Mouse (Mus musculus) MEL (cell line): ENCODE data around the gene Gm20388. TPM values are rescaled to one million over a fixed set of nuclear protein-coding genes. Genes with fewer than 3 reads are reported as not detected.

ENCODE experiments used
- DNase-seq: peaks from one replicate; pipeline ENCODE4 v3.0.0; 2011; ENCODE audit warnings: low read depth, low spot score
- H3K27ac ChIP-seq: 2 replicates; pipeline ENCODE4 v1.5.1; 2012; ENCODE audit warnings: low read depth, mild to moderate bottlenecking, control low read depth, low read length, moderate library complexity; ENCODE audit not compliant: control insufficient read depth
- H3K27me3 ChIP-seq, 2 experiments: fragments of 150-350 bp in 1 of 2; sonication (generic) in 1 of 2; 2 replicates each; pipeline ENCODE4 v1.6.1; 2012; ENCODE audit warnings: low read length in 2 of 2, mild to moderate bottlenecking in 2 of 2, improper control_type of control experiment in 1 of 2, moderate library complexity in 1 of 2; ENCODE audit not compliant: insufficient read depth in 2 of 2, control insufficient read depth in 1 of 2
- H3K36me3 ChIP-seq, 2 experiments: 2 replicates each; pipeline ENCODE4 v1.6.1; 2012 to 2014; ENCODE audit warnings: low read length in 2 of 2, improper control_type of control experiment in 1 of 2, inconsistent platforms in 1 of 2, mild to moderate bottlenecking in 1 of 2; ENCODE audit not compliant: insufficient read depth in 2 of 2, control insufficient read depth in 1 of 2
- H3K4me1 ChIP-seq, 2 experiments: fragments of 150-350 bp in 1 of 2; sonication (generic) in 1 of 2; 2 replicates each; pipeline ENCODE4 v1.6.1; 2012; ENCODE audit warnings: low read length in 2 of 2, improper control_type of control experiment in 1 of 2, mild to moderate bottlenecking in 1 of 2; ENCODE audit not compliant: insufficient read depth in 2 of 2, control insufficient read depth in 1 of 2
- H3K4me3 ChIP-seq, 2 experiments: fragments of 150-350 bp in 1 of 2; sonication (generic) in 1 of 2; 2 replicates each; pipeline ENCODE4 v1.5.1; 2012; ENCODE audit warnings: low read depth in 2 of 2, low read length in 2 of 2, mild to moderate bottlenecking in 2 of 2, moderate library complexity in 2 of 2, control low read depth in 1 of 2, improper control_type of control experiment in 1 of 2; ENCODE audit not compliant: control insufficient read depth in 1 of 2, insufficient read depth in 1 of 2
- H3K79me2 ChIP-seq: 2 replicates; pipeline ENCODE4 v1.6.1; 2012; ENCODE audit warnings: mild to moderate bottlenecking, low read length, moderate library complexity; ENCODE audit not compliant: control insufficient read depth, poor library complexity, insufficient read depth
- H3K9ac ChIP-seq: 2 replicates; pipeline ENCODE4 v1.6.1; 2012; ENCODE audit warnings: low read depth, mild to moderate bottlenecking, control low read depth, low read length, moderate library complexity; ENCODE audit not compliant: control insufficient read depth, poor library complexity, severe bottlenecking
- H3K9me3 ChIP-seq: fragments of 150-350 bp; sonication (generic); replicated peaks from 2 replicates; pipeline ENCODE4 v1.6.1; 2012; ENCODE audit warnings: mild to moderate bottlenecking, low read length, improper control_type of control experiment, moderate library complexity; ENCODE audit not compliant: insufficient read depth
- CHD2 ChIP-seq: IDR thresholded peaks from 2 replicates; pipeline ENCODE4 v1.6.1; 2011; ENCODE audit warnings: low read length, improper control_type of control experiment
- CTCF ChIP-seq, 3 experiments: IDR thresholded peaks in 2 of 3; conservative IDR thresholded peaks in 1 of 3; 2 replicates each; pipeline ENCODE4 v1.5.1; 2011 to 2012; ENCODE audit warnings: low read length in 3 of 3, low read depth in 2 of 3, mild to moderate bottlenecking in 2 of 3, improper control_type of control experiment in 1 of 3, inconsistent platforms in 1 of 3, mixed read lengths in 1 of 3, moderate library complexity in 1 of 3; ENCODE audit not compliant: control insufficient read depth in 1 of 3, insufficient read depth in 1 of 3, poor library complexity in 1 of 3, severe bottlenecking in 1 of 3
- ELF1 ChIP-seq: IDR thresholded peaks from 2 replicates; pipeline ENCODE4 v1.6.1; 2014; ENCODE audit warnings: low read depth, mild to moderate bottlenecking, inconsistent platforms, low read length, improper control_type of control experiment, moderate library complexity
- EP300 ChIP-seq, 2 experiments: IDR thresholded peaks; 2 replicates each; pipeline ENCODE4 v1.6.1; 2011; ENCODE audit warnings: improper control_type of control experiment in 2 of 2, low read length in 2 of 2, low read depth in 1 of 2, mild to moderate bottlenecking in 1 of 2
- ETS1 ChIP-seq: IDR thresholded peaks from 2 replicates; pipeline ENCODE4 v1.6.1; 2012; ENCODE audit warnings: low read depth, mild to moderate bottlenecking, inconsistent platforms, low read length, improper control_type of control experiment, moderate library complexity
- HCFC1 ChIP-seq: IDR thresholded peaks from 2 replicates; pipeline ENCODE4 v1.6.1; 2012; ENCODE audit warnings: low read depth, mild to moderate bottlenecking, inconsistent platforms, low read length, improper control_type of control experiment, moderate library complexity
- KAT2A ChIP-seq: conservative IDR thresholded peaks from 2 replicates; pipeline ENCODE4 v1.6.1; 2012; ENCODE audit warnings: low read depth, low read length, improper control_type of control experiment, inconsistent platforms
- MAX ChIP-seq: IDR thresholded peaks from 2 replicates; pipeline ENCODE4 v1.6.1; 2011; ENCODE audit warnings: low read length, improper control_type of control experiment
- MAZ ChIP-seq: IDR thresholded peaks from 2 replicates; pipeline ENCODE4 v1.6.1; 2012; ENCODE audit warnings: low read depth, mild to moderate bottlenecking, inconsistent platforms, low read length, improper control_type of control experiment
- MEF2A ChIP-seq: IDR thresholded peaks from 2 replicates; pipeline ENCODE4 v1.6.1; 2014; ENCODE audit warnings: low read depth, mild to moderate bottlenecking, inconsistent platforms, low read length, improper control_type of control experiment; ENCODE audit not compliant: poor library complexity, insufficient replicate concordance, severe bottlenecking; ENCODE audit errors: extremely low read depth
- MYB ChIP-seq: IDR thresholded peaks from 2 replicates; pipeline ENCODE4 v1.6.1; 2011; ENCODE audit warnings: mild to moderate bottlenecking, low read depth, low read length, improper control_type of control experiment
- POLR2A ChIP-seq, 2 experiments: IDR thresholded peaks; 2 replicates each; pipeline ENCODE4 v1.6.1; 2011 to 2012; ENCODE audit warnings: low read length in 2 of 2, mild to moderate bottlenecking in 2 of 2, control low read depth in 1 of 2, improper control_type of control experiment in 1 of 2, low read depth in 1 of 2, moderate library complexity in 1 of 2; ENCODE audit not compliant: control insufficient read depth in 1 of 2, insufficient read depth in 1 of 2, poor library complexity in 1 of 2
- POLR2AphosphoS5 ChIP-seq: IDR thresholded peaks from 2 replicates; pipeline ENCODE4 v1.6.1; 2012; ENCODE audit warnings: low read depth, borderline replicate concordance, mild to moderate bottlenecking, inconsistent platforms, low read length, moderate library complexity, mixed read lengths
- SIN3A ChIP-seq: IDR thresholded peaks from 2 replicates; pipeline ENCODE4 v1.6.1; 2012; ENCODE audit warnings: low read length, improper control_type of control experiment, inconsistent platforms
- SMC3 ChIP-seq: IDR thresholded peaks from 2 replicates; pipeline ENCODE4 v1.6.1; 2011; ENCODE audit warnings: low read depth, low read length, improper control_type of control experiment
- TAL1 ChIP-seq: IDR thresholded peaks from 2 replicates; pipeline ENCODE4 v1.6.1; 2012; ENCODE audit warnings: mild to moderate bottlenecking, inconsistent platforms, low read length, moderate library complexity, mixed read lengths
- TBP ChIP-seq: IDR thresholded peaks from 2 replicates; pipeline ENCODE4 v1.8.0; 2011; ENCODE audit warnings: low read depth, low read length, improper control_type of control experiment
- USF2 ChIP-seq, 2 experiments: IDR thresholded peaks; 2 replicates each; pipeline ENCODE4 v1.6.1; 2011 to 2012; ENCODE audit warnings: improper control_type of control experiment in 2 of 2, low read length in 2 of 2, borderline replicate concordance in 1 of 2, inconsistent platforms in 1 of 2, low read depth in 1 of 2, mild to moderate bottlenecking in 1 of 2; ENCODE audit not compliant: insufficient read depth in 1 of 2
- ZC3H11A ChIP-seq: IDR thresholded peaks from 2 replicates; pipeline ENCODE4 v1.6.1; 2012; ENCODE audit warnings: low read depth, mild to moderate bottlenecking, inconsistent platforms, low read length, improper control_type of control experiment
- polyA plus RNA-seq, 2 experiments: library from polyadenylated mRNA; stranded (reverse) in 1 of 2; unstranded in 1 of 2; fragments of >175 nt in 1 of 2; fragments of >200 nt in 1 of 2; gene quantifications; 2 replicates each; pipeline versions ENCODE4 v1.2.1 to v1.2.4; 2012; ENCODE audit warnings: low replicate concordance in 2 of 2, low read depth in 1 of 2; ENCODE audit not compliant: insufficient read length in 2 of 2, insufficient read depth in 1 of 2, missing spikeins in 1 of 2
- total RNA-seq: library from RNA; depleted of rRNA; stranded (reverse); fragments of 300-350 nt; gene quantifications from 2 replicates; pipeline ENCODE4 v1.2.3, GENCODE M21; 2012

Gm20388 gene
- total and polyA plus RNA-seq, 3 experiments = 11.1 to 17.8 TPM; not detected in 1

- Histone ChIP-seq H3K9me3 (no peaks in the 10 kb centered on the region), H3K4me3 (no peak overlapping the region), H3K36me3 (no peaks in the 10 kb centered on the region), H3K79me2 (no peaks in the 10 kb centered on the region), H3K4me1 (no peaks in the 10 kb centered on the region), H3K9ac (no peak overlapping the region), H3K27ac (no peak overlapping the region)
- no peak for DNase-seq
- TF ChIP-seq EP300 (IDR thresholded peaks at IDR 0.05; ENCODE audit: low read depth in 1 of 2, low read length in 2 of 2) (no peak), MAZ (no peak), ELF1 (no peak), MEF2A (no peak), CTCF (IDR thresholded peaks at IDR 0.05 in 2 of 3, conservative IDR thresholded peaks at IDR 0.05 in 1 of 3; ENCODE audit: control insufficient read depth in 1 of 3, insufficient read depth in 1 of 3, low read depth in 2 of 3, low read length in 3 of 3, poor library complexity in 1 of 3, severe bottlenecking in 1 of 3) (no peak), TAL1 (no peak), ZC3H11A (no peak), CHD2 (no peak), SIN3A (no peak), MYB (no peak), POLR2A (IDR thresholded peaks at IDR 0.05; ENCODE audit: control insufficient read depth in 1 of 2, insufficient read depth in 1 of 2, low read depth in 1 of 2, low read length in 2 of 2, poor library complexity in 1 of 2) (no peak), SMC3 (no peak), KAT2A (no peak), USF2 (IDR thresholded peaks at IDR 0.05; ENCODE audit: borderline replicate concordance in 1 of 2, insufficient read depth in 1 of 2, low read depth in 1 of 2, low read length in 2 of 2) (no peak), MAX (no peak), ETS1 (no peak)
- TF ChIP-seq, all 39 proteins: peak for 0
- H3K27me3 ChIP-seq = no peaks in the 10 kb centered on the region
Measured at GRCm38 (mm10) chr8:122151541-122151940, 2240.9 kb downstream of the Gm20388 start.

GRCm38 (mm10) chr8:122155082-122155643 is 2244.5 kb downstream of the Gm20388 start:
- Histone ChIP-seq H3K27me3 (no peaks in the 10 kb centered on the region), H3K4me1 (no peaks in the 10 kb centered on the region), H3K36me3 (no peaks in the 10 kb centered on the region), H3K9me3 (no peaks in the 10 kb centered on the region), H3K9ac (no peak overlapping the region), H3K4me3 (no peak overlapping the region), H3K27ac (no peak overlapping the region), H3K79me2 (no peaks in the 10 kb centered on the region)
- TF ChIP-seq MAX = no peak
- TF ChIP-seq POLR2AphosphoS5 = no peak
- no peak for TF ChIP-seq MAZ
- TF ChIP-seq TBP = no peak
- no peak for TF ChIP-seq HCFC1
- TF ChIP-seq USF2 (IDR thresholded peaks at IDR 0.05; ENCODE audit: borderline replicate concordance in 1 of 2, insufficient read depth in 1 of 2, low read depth in 1 of 2, low read length in 2 of 2) = no peak
- no peak for DNase-seq
